Mouse (Mus musculus): ENCODE results near the gene Trim65. TPM values are rescaled to one million over a fixed set of nuclear protein-coding genes. Genes with fewer than 3 reads are reported as not detected.

Trim65 gene
- polyA plus RNA-seq, 2 experiments = 0.83 to 1.4 TPM

DNA sequence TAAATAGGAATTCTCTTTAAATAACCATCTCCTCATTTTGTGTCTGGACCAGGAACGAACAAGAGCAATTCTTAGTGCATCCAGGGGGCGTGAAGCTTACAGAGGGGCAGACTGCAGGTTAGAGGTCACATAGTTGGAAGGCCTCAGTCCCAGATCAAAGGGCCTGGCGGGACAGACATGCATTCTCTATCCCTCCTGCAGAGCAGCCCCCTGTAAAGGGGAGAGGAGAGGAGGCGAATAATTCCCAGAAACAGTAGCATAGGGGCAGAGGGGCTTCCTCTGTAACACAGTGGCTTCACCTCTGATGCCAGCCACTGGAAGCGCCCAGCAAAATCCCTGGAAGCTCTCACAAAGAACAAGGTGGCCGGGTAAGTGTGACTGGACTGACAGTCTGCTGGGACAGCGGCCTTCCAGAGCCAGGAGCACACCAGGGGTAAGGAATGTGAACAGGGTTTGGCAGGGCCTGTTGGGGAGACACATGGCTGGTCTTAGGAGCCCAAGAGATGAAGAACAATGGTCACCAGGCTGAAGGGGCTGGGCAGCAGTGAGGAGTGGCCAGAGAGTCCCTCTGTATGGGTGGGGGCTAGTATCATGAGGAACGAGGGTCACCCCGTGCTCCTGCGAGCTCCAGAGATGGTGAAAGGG is 52.1 kb downstream of the Trim65 start:
- H3K4me2 ChIP-seq (ENCODE audit: low read depth) = peak overlapping the region; percentile 95
- 63% methylated on average over 10 of the region's 10 CpGs for WGBS (ENCODE audit: insufficient replicate concordance)
- no peak for TF ChIP-seq CTCF (IDR thresholded peaks at IDR 0.05; ENCODE audit: low read depth)
- TF ChIP-seq EP300 (IDR thresholded peaks at IDR 0.05; ENCODE audit: low read depth) = no peak
- H3K4me3 ChIP-seq (ENCODE audit: insufficient read depth in 1 of 2, low read depth in 2 of 2, low read length in 2 of 2) = no peak overlapping the region
- ATAC-seq (ENCODE audit: insufficient read depth) (no peak), DNase-seq (ENCODE audit: low read depth in 3 of 3, low spot score in 3 of 3) (no peak)
- H3K27me3 ChIP-seq (ENCODE audit: control insufficient read depth, insufficient read depth, low read length) = no peaks in the 10 kb centered on the region
- H3K36me3 ChIP-seq (replicated peaks; ENCODE audit: control insufficient read depth, insufficient read depth, low read depth) = peaks cover 48% of the 10 kb centered on the region
- H3K27ac ChIP-seq = peak overlapping the region; percentile 93
- peak overlapping the region; percentile 42 for H3K9ac ChIP-seq (replicated peaks)
- H3K4me1 ChIP-seq (replicated peaks; ENCODE audit: control insufficient read depth in 2 of 2, insufficient read depth in 2 of 2, low read length in 1 of 2) = peaks cover 36% of the 10 kb centered on the region in 2 experiments
- no peaks in the 10 kb centered on the region for H3K9me3 ChIP-seq (ENCODE audit: control insufficient read depth, low read length)

DNA sequence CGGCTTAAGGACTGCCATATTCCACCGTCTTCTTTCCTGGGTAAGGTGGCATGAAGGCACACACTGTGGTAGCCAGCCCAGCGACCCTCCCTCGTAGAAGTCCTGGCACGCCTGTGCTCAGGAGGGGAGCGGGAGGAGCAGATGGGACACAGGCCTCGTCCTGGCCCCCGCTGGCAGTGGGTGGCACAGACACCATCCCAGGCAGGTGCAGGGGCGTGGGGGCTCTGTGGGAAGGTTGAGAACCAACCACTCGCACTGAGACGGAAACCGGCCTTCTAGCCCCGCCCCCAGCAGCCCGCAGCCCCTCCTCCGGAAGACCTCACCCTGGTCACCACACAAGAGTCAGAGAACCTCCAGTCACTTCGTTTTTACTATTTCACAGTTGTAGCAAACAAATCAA is 52.7 kb downstream of the Trim65 start:
- Histone ChIP-seq H3K4me3 (ENCODE audit: insufficient read depth in 1 of 2, low read depth in 2 of 2, low read length in 2 of 2) (peak overlapping the region; percentile 55 to 75), H3K4me1 (replicated peaks; ENCODE audit: control insufficient read depth in 2 of 2, insufficient read depth in 2 of 2, low read length in 1 of 2) (peaks cover 33% of the 10 kb centered on the region in 2 experiments), H3K27me3 (ENCODE audit: control insufficient read depth, insufficient read depth, low read length) (no peaks in the 10 kb centered on the region), H3K27ac (peak overlapping the region; percentile 93), H3K4me2 (ENCODE audit: low read depth) (peak overlapping the region; percentile 95), H3K9ac (replicated peaks) (peak overlapping the region; percentile 94), H3K9me3 (ENCODE audit: control insufficient read depth, low read length) (no peaks in the 10 kb centered on the region), H3K36me3 (replicated peaks; ENCODE audit: control insufficient read depth, insufficient read depth, low read depth) (peaks cover 43% of the 10 kb centered on the region)
- ATAC-seq (ENCODE audit: insufficient read depth) (peak; percentile 38), DNase-seq (ENCODE audit: low read depth in 3 of 3, low spot score in 3 of 3) (no peak)
- WGBS (ENCODE audit: insufficient replicate concordance) = 2% methylated on average over 16 of the region's 16 CpGs
- no peak for TF ChIP-seq CTCF (IDR thresholded peaks at IDR 0.05; ENCODE audit: low read depth)
- TF ChIP-seq EP300 (IDR thresholded peaks at IDR 0.05; ENCODE audit: low read depth) = no peak

DNA sequence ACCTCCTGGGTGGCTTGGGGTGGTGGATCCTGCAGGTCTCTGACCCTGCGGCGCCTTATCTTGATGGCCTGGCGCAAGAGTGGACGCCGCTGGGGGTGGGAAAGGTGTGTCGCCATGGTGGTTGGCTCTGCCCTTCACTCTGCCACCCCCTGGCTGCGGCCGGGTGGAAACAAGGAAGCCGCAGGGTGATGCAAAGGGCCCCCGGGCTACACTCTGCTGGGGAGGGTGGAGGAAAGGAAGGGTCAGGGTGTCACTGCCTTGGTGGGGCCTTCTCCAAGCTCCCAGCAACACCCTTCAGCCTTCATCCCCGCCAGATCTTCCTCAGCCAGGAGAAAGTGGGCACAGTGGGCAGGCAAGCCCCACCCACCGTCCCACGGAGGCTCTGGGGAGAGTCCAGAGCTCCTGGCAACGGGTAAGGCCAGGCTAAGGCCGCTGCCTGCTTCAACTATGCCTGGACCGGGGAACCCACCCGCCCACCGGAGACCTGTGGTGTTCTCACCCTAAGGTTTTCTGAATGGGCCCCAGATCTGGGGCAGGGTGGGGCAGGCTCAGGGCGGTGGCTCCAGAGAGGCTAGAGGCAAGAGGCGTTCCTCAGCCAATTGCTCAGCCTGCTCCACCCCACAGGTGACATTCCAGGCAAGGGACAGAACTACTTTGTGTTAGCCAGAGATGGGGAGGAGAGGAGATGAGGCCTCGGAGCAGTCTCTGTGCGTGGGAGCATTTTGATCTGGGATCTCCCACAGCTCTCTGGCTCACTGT is 53.3 kb downstream of the Trim65 start, which contains the start of gene Unc13d:
TSS of gene Unc13d (minus strand) at position 516 of the 759 bp plus-strand sequence.
- no peaks in the 10 kb centered on the region for H3K9me3 ChIP-seq (ENCODE audit: control insufficient read depth, low read length)
- DNase-seq (ENCODE audit: low read depth in 3 of 3, low spot score in 3 of 3) (peak; percentile 59 to 80 (median 73)), ATAC-seq (ENCODE audit: insufficient read depth) (peak; percentile 88)
- peaks cover 33% of the 10 kb centered on the region in 2 experiments for H3K4me1 ChIP-seq (replicated peaks; ENCODE audit: control insufficient read depth in 2 of 2, insufficient read depth in 2 of 2, low read length in 1 of 2)
- 6% methylated on average over 22 of the region's 22 CpGs for WGBS (ENCODE audit: insufficient replicate concordance)
- H3K4me3 ChIP-seq (ENCODE audit: insufficient read depth in 1 of 2, low read depth in 2 of 2, low read length in 2 of 2) = peak within 1 kb of the TSS; percentile 55 to 75
- H3K27me3 ChIP-seq (ENCODE audit: control insufficient read depth, insufficient read depth, low read length) = no peaks in the 10 kb centered on the region
- H3K36me3 ChIP-seq (replicated peaks; ENCODE audit: control insufficient read depth, insufficient read depth, low read depth) = peaks cover 39% of the 10 kb centered on the region
- peak within 1 kb of the TSS; percentile 95 for H3K4me2 ChIP-seq (ENCODE audit: low read depth)
- H3K27ac ChIP-seq = peak within 1 kb of the TSS; percentile 93
- TF ChIP-seq EP300 (IDR thresholded peaks at IDR 0.05; ENCODE audit: low read depth) (no peak), CTCF (IDR thresholded peaks at IDR 0.05; ENCODE audit: low read depth) (peak; percentile 88)
- H3K9ac ChIP-seq (replicated peaks) = peak within 1 kb of the TSS; percentile 94

DNA sequence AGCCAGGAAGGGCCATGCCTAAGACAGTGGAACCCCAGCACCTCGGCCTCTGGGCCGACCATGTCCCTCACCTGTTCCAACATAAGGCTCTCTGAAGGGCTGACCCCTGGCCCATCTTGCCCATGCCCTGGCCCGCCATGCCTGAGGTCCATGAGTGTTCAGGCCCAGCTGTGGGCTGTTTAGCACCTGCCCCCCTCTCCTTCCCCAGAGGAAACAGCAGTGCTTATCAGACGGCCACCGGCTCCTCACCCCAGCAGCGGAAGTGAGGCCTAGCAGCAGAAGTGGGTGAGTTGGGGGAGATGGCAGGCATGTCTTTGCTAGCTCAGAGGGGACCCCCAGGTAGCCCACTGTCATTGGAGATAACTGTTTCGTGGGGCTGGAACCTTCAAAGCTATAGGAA is 54.1 kb downstream of the Trim65 start:
- no peak for TF ChIP-seq CTCF (IDR thresholded peaks at IDR 0.05; ENCODE audit: low read depth)
- no peak for TF ChIP-seq EP300 (IDR thresholded peaks at IDR 0.05; ENCODE audit: low read depth)
- no peaks in the 10 kb centered on the region for H3K27me3 ChIP-seq (ENCODE audit: control insufficient read depth, insufficient read depth, low read length)
- H3K4me3 ChIP-seq (ENCODE audit: insufficient read depth in 1 of 2, low read depth in 2 of 2, low read length in 2 of 2) = peak overlapping the region; percentile 55 to 75
- peaks cover 33% of the 10 kb centered on the region in 2 experiments for H3K4me1 ChIP-seq (replicated peaks; ENCODE audit: control insufficient read depth in 2 of 2, insufficient read depth in 2 of 2, low read length in 1 of 2)
- no peaks in the 10 kb centered on the region for H3K9me3 ChIP-seq (ENCODE audit: control insufficient read depth, low read length)
- peak overlapping the region; percentile 94 for H3K9ac ChIP-seq (replicated peaks)
- H3K4me2 ChIP-seq (ENCODE audit: low read depth) = peak overlapping the region; percentile 95
- H3K27ac ChIP-seq = peak overlapping the region; percentile 93
- peak; percentile 49; the same call in 1 of the 2 replicates for ATAC-seq (ENCODE audit: insufficient read depth)
- WGBS (ENCODE audit: insufficient replicate concordance) = 12% methylated on average over 7 of the region's 7 CpGs
- peak in 2 of 3 experiments; percentile 44 to 52 for DNase-seq (ENCODE audit: low read depth in 3 of 3, low spot score in 3 of 3)
- H3K36me3 ChIP-seq (replicated peaks; ENCODE audit: control insufficient read depth, insufficient read depth, low read depth) = peaks cover 31% of the 10 kb centered on the region

- Histone ChIP-seq H3K4me3 (ENCODE audit: insufficient read depth in 1 of 2, low read depth in 2 of 2, low read length in 2 of 2) (peak overlapping the region; percentile 55 to 75), H3K9ac (replicated peaks) (peak overlapping the region; percentile 94), H3K4me1 (replicated peaks; ENCODE audit: control insufficient read depth in 2 of 2, insufficient read depth in 2 of 2, low read length in 1 of 2) (peaks cover 33% of the 10 kb centered on the region in 2 experiments), H3K36me3 (replicated peaks; ENCODE audit: control insufficient read depth, insufficient read depth, low read depth) (peaks cover 26% of the 10 kb centered on the region), H3K27ac (peak overlapping the region; percentile 93), H3K4me2 (ENCODE audit: low read depth) (peak overlapping the region; percentile 95), H3K27me3 (ENCODE audit: control insufficient read depth, insufficient read depth, low read length) (no peaks in the 10 kb centered on the region), H3K9me3 (ENCODE audit: control insufficient read depth, low read length) (no peaks in the 10 kb centered on the region)
- no peak for DNase-seq (ENCODE audit: low read depth in 3 of 3, low spot score in 3 of 3)
- ATAC-seq (ENCODE audit: insufficient read depth) = no peak
- 47% methylated on average over 7 of the region's 7 CpGs for WGBS (ENCODE audit: insufficient replicate concordance)
- TF ChIP-seq EP300 (IDR thresholded peaks at IDR 0.05; ENCODE audit: low read depth) = no peak
- TF ChIP-seq CTCF (IDR thresholded peaks at IDR 0.05; ENCODE audit: low read depth) = 0 out of 2 replicates have a peak, but pooled peaks have one; percentile 30
Observed at GRCm38 (mm10) chr11:116076266-116076540, 54.7 kb downstream of the Trim65 start.
